Mouse (Mus musculus) G1E (cell line): ENCODE measurements around the gene Dhx16. TPM values are rescaled to one million over a fixed set of nuclear protein-coding genes. Genes with fewer than 3 reads are reported as not detected.
A peak's percentile ranks its signal among the peaks of the same experiment; 100 is the strongest.

ENCODE experiments used
- ATAC-seq: 2 replicates; pipeline ENCODE4 v1.8.0; 2016; ENCODE audit warnings: mild to moderate bottlenecking; ENCODE audit not compliant: insufficient number of reproducible peaks, poor library complexity, low FRiP score, severe bottlenecking; ENCODE audit errors: extremely low read depth
- DNase-seq: peaks from one replicate; pipeline ENCODE4 v3.0.0; 2012; ENCODE audit warnings: low spot score
- H3K27me3 ChIP-seq: 2 replicates; pipeline ENCODE4 v1.6.1; 2012; ENCODE audit warnings: mild to moderate bottlenecking, low read length, inconsistent platforms; ENCODE audit not compliant: insufficient read depth
- H3K36me3 ChIP-seq: replicated peaks from 2 replicates; pipeline ENCODE3; 2012; ENCODE audit warnings: mild to moderate bottlenecking, inconsistent platforms
- H3K4me1 ChIP-seq: 2 replicates; pipeline ENCODE4 v1.6.1; 2012; ENCODE audit warnings: low read depth, low read length, inconsistent platforms, mixed read lengths; ENCODE audit not compliant: insufficient read depth
- H3K4me3 ChIP-seq: 2 replicates; pipeline ENCODE4 v1.5.1; 2012; ENCODE audit warnings: low read depth, mild to moderate bottlenecking, inconsistent platforms, low read length, moderate library complexity, mixed read lengths
- H3K9me3 ChIP-seq: replicated peaks from 2 replicates; pipeline ENCODE4 v1.6.1; 2012; ENCODE audit warnings: inconsistent platforms
- CTCF ChIP-seq: IDR thresholded peaks from 2 replicates; pipeline ENCODE4 v1.5.1; 2012; ENCODE audit warnings: low read depth, low read length, inconsistent platforms, mixed read lengths
- GATA1 ChIP-seq: IDR thresholded peaks from 2 replicates; pipeline ENCODE4 v1.6.1; 2012; ENCODE audit warnings: borderline replicate concordance, low read length, inconsistent platforms, mixed read lengths
- GATA2 ChIP-seq: IDR thresholded peaks from 2 replicates; pipeline ENCODE4 v1.6.1; 2012; ENCODE audit warnings: low read depth, low read length, inconsistent platforms, borderline replicate concordance
- POLR2AphosphoS5 ChIP-seq: IDR thresholded peaks from 2 replicates; pipeline ENCODE4 v1.6.1; 2012; ENCODE audit warnings: low read depth, low read length, inconsistent platforms; ENCODE audit not compliant: insufficient replicate concordance
- TAL1 ChIP-seq: conservative IDR thresholded peaks from 2 replicates; pipeline ENCODE4 v1.6.1; 2012; ENCODE audit warnings: low read depth, low read length, inconsistent platforms, mixed read lengths
- polyA plus RNA-seq: library from polyadenylated mRNA; stranded (reverse); fragments of >175 nt; gene quantifications from 2 replicates; pipeline ENCODE4 v1.2.3, GENCODE M21; 2012
- total RNA-seq, 2 experiments: library from RNA; stranded (forward) in 1 of 2; stranded (reverse) in 1 of 2; fragments of 200-1000 nt in 1 of 2; fragments of >200 nt in 1 of 2; fragmentation: Nextera tagmentation in 1 of 2; gene quantifications; 2 replicates each; pipeline ENCODE4 v1.2.3; 2014 to 2017

Gene Dhx16
- total and polyA plus RNA-seq, 3 experiments, result 56.3 to 81.1 (median 73.6) TPM

GRCm38 (mm10) chr17:35914975-35915374 lies 35.4 kb downstream of the Dhx16 start:
- H3K9me3 ChIP-seq, result no peaks in the 10 kb centered on the region
- TF ChIP-seq GATA2, result no peak
- TF ChIP-seq TAL1, result no peak
- TF ChIP-seq GATA1, result no peak
- no peak for TF ChIP-seq POLR2AphosphoS5
- TF ChIP-seq CTCF, result no peak
- ATAC-seq (no peak), DNase-seq (no peak)
- peak overlapping the region; percentile 79; the same call in 1 of the 2 replicates for H3K4me3 ChIP-seq
- peaks cover 60% of the 10 kb centered on the region for H3K36me3 ChIP-seq
- no peaks in the 10 kb centered on the region for H3K27me3 ChIP-seq
- H3K4me1 ChIP-seq, result peaks cover 52% of the 10 kb centered on the region

GRCm38 (mm10) chr17:35915538-35916296 lies 36.1 kb downstream of the Dhx16 start:
- DNase-seq (peak; percentile 34), ATAC-seq (0 out of 2 replicates have a peak, but pooled peaks have one; percentile 5)
- no peaks in the 10 kb centered on the region for H3K27me3 ChIP-seq
- peak overlapping the region; percentile 79 for H3K4me3 ChIP-seq
- TF ChIP-seq GATA2, result no peak
- no peak for TF ChIP-seq GATA1
- TF ChIP-seq POLR2AphosphoS5, result no peak
- TF ChIP-seq TAL1, result no peak
- no peak for TF ChIP-seq CTCF
- H3K9me3 ChIP-seq, result no peaks in the 10 kb centered on the region
- peaks cover 56% of the 10 kb centered on the region for H3K4me1 ChIP-seq
- peaks cover 57% of the 10 kb centered on the region for H3K36me3 ChIP-seq

GRCm38 (mm10) chr17:35916297-35917142 lies 36.9 kb downstream of the Dhx16 start, which contains the start of the genes Mrps18b and Ppp1r10:
Gene Mrps18b, minus strand, starts transcription at chr17:35916389.
Gene Ppp1r10, plus strand, starts transcription at chr17:35916434.
- peaks cover 56% of the 10 kb centered on the region for H3K4me1 ChIP-seq
- DNase-seq (peak; percentile 91), ATAC-seq (peak; percentile 80)
- no peak for TF ChIP-seq GATA1
- peak; percentile 98 for TF ChIP-seq POLR2AphosphoS5
- H3K36me3 ChIP-seq, result peaks cover 55% of the 10 kb centered on the region
- no peaks in the 10 kb centered on the region for H3K27me3 ChIP-seq
- no peaks in the 10 kb centered on the region for H3K9me3 ChIP-seq
- H3K4me3 ChIP-seq, result peak within 1 kb of the TSS; percentile 79

GRCm38 (mm10) chr17:35917143-35917462 lies 37.5 kb downstream of the Dhx16 start:
- no peaks in the 10 kb centered on the region for H3K27me3 ChIP-seq
- ATAC-seq, result no peak
- no peaks in the 10 kb centered on the region for H3K9me3 ChIP-seq
- peaks cover 52% of the 10 kb centered on the region for H3K36me3 ChIP-seq
- DNase-seq, result no peak
- H3K4me1 ChIP-seq, result peaks cover 59% of the 10 kb centered on the region
- peak overlapping the region; percentile 79 for H3K4me3 ChIP-seq
- no peak for TF ChIP-seq GATA1
- TF ChIP-seq GATA2, result no peak
- TF ChIP-seq TAL1, result no peak
- TF ChIP-seq CTCF, result no peak
- TF ChIP-seq POLR2AphosphoS5, result peak; percentile 79; the same call in 1 of the 2 replicates

GRCm38 (mm10) chr17:35917463-35918251 lies 38.0 kb downstream of the Dhx16 start:
- Histone ChIP-seq H3K4me1 (peaks cover 59% of the 10 kb centered on the region), H3K9me3 (no peaks in the 10 kb centered on the region), H3K36me3 (peaks cover 52% of the 10 kb centered on the region), H3K27me3 (no peaks in the 10 kb centered on the region), H3K4me3 (peak overlapping the region; percentile 79)
- TF ChIP-seq GATA1 (no peak), CTCF (no peak), POLR2AphosphoS5 (peak; percentile 90; the same call in 1 of the 2 replicates)
- ATAC-seq (no peak), DNase-seq (no peak)

- Histone ChIP-seq H3K9me3 (no peaks in the 10 kb centered on the region), H3K4me1 (peaks cover 59% of the 10 kb centered on the region), H3K27me3 (no peaks in the 10 kb centered on the region), H3K36me3 (peaks cover 52% of the 10 kb centered on the region), H3K4me3 (peak overlapping the region; percentile 79)
- no peak for ATAC-seq
- DNase-seq, result no peak
- TF ChIP-seq POLR2AphosphoS5 (peak; percentile 39; the same call in 1 of the 2 replicates), TAL1 (no peak)
These were observed 38.8 kb downstream of the Dhx16 start for GRCm38 (mm10) chr17:35918276-35919059.
